Mouse (Mus musculus) gastrocnemius, postnatal 4 days (tissue): ENCODE data around the gene Mpped2. TPM values are rescaled to one million over a fixed set of nuclear protein-coding genes. Genes with fewer than 3 reads are reported as not detected.

Source experiments
- DNase-seq, 2 experiments: peaks; one replicate each; pipeline ENCODE4 v3.0.0; 2021 to 2022; ENCODE audit warnings: low spot score in 2 of 2, mixed read lengths in 2 of 2
- long read RNA-seq, 2 experiments: library from polyadenylated mRNA; stranded (forward); transcript quantifications; one replicate each; pipeline ENCODE4 v2.0.0; 2021
- total RNA-seq, 2 experiments: library from RNA; stranded (reverse); gene quantifications; 2 replicates each; pipeline ENCODE4 v1.2.3; 2021

The Mpped2 gene
- 1 to 10 TPM; 5.4 to 6.9 TPM for total RNA-seq
- long read RNA-seq, experiment 1, transcript Mpped2-202 (7 exons, 2,848 nt) = major isoform, 8 of 10 reads
- long read RNA-seq, experiment 1, partial matches to known transcripts = 0 of 10 reads
- long read RNA-seq, experiment 1, other reads (novel, unspliced or antisense) = 2 of 10 reads
- long read RNA-seq, experiment 2, transcript Mpped2-202 (7 exons, 2,848 nt) = major isoform, 7 of 8 reads
- long read RNA-seq, experiment 2, partial matches to known transcripts = 0 of 8 reads
- long read RNA-seq, experiment 2, other reads (novel, unspliced or antisense) = 1 of 8 reads

GRCm38 (mm10) chr2:106692783-106693701 is at the start of gene Mpped2:
Gene Mpped2 (plus strand): TSS chr2:106693269.
- peak; percentile 48 to 66 for DNase-seq

- DNase-seq = no peak
Measured at GRCm38 (mm10) chr2:106644782-106645181, 48.3 kb upstream of the Mpped2 start.

GRCm38 (mm10) chr2:106649686-106650570 is 43.1 kb upstream of the Mpped2 start:
- peak; percentile 24 to 58 for DNase-seq

- DNase-seq = no peak
Measured at GRCm38 (mm10) chr2:106652151-106652550, 40.9 kb upstream of the Mpped2 start.

DNA sequence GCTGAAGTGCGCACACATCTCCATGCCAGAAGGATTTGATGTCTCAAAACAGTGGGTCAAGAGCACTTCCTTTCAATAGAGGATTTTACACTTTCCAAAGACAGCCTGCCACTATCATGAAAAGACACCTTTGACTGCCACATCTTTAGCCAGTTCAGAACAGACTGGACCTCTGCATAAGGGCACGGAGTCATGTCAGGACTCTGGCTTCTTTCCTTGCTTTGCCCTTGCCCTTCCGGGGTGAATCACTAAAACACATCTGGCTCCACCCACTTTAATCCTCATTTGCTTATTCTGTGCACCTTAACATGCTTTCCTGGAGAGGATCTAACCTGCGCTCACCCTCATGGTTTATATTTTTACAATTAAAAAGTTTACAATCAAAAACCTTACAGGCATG is 40.3 kb upstream of the Mpped2 start:
- no peak for DNase-seq

DNA sequence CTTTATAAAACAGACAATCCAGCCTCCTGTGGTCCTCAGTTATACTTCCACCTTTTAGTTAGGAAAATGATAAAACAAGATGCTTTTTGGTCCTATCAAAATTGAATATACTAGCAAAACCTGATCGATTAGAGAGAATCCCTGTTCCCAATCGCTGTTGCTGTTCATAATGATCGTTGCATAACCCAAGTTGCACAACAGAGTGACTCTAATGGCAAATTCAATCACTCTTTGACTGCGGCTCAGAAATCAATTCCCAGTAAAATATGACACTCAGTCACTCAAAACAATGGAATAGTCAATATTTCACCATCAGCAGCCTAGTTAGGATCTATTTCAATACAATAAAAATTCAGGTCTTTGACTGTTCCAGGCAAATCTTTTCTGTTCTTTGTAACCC is 39.8 kb upstream of the Mpped2 start:
- no peak for DNase-seq

- DNase-seq = no peak
Measured at GRCm38 (mm10) chr2:106655271-106655670, 37.8 kb upstream of the Mpped2 start.

DNA sequence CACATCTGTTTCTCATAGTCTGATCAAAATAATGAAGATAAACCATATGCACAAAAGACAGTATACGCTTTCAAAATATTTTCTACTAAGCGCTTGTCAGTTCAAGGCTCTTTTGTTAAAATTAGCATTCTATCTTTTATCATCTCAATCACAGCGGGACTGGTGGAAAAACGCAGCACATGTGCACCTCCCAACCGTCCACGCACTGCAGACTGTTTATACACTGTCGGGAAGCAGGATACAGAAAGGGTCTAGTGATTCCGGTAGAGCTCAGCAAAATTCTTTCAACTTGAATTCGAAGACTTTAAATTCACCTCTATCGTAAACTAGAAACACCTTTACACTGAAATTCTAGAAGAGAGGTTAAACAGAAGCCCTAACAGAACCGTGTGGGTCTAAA is 27.8 kb upstream of the Mpped2 start:
- DNase-seq = no peak

DNA sequence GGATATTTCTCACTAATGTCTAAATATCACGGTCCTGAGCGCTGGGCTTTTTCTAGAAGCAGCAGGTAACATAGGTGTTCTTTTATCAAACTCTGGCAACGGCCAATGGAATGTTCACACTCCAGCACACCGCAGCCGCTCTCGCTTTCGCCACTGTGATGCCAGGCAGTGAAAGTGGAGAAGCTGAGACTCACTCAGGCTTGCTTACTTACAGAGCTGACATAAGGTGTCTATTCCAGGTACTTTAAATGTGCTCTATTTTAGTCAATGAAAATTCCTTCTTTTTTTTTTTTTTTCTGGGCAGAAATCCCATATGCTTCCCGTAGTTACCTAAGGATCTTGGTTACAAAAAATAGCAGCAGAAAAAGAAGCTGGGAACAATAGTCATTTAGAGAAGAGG is 18.8 kb upstream of the Mpped2 start:
- DNase-seq = no peak

- no peak for DNase-seq
Measured at GRCm38 (mm10) chr2:106677449-106677848, 15.6 kb upstream of the Mpped2 start.

GRCm38 (mm10) chr2:106679720-106680455 is 13.2 kb upstream of the Mpped2 start:
- DNase-seq = no peak

DNA sequence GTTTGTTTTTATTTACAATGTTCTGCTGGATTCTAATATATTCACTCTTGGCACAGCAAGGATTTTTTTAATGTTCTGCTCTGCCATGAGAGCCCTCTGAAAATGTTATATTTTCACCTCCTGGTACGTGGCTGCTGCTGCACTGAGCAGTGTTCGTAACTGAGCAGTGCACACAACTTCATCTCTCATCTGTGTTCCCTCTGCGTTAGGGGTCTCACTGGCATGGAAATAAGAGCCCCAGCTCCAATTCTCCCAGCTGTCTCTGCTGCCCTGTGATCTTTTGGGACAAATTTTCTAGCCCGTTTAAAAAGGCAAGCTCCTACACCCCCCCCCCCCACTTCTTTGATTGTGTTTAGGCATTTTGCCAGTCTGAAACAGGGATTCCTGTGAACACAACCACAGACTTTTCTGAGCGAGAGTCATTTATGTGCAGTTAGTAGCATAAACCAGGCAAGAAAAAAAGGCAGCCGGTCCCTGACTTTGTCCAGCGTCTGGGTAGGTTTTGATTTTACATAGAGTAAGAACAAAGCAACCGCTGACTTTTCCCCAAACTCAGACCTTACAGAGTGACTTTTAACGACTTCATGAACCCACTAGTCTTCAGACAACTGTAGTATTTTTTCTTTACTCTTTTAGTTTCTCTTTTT is 9.8 kb upstream of the Mpped2 start:
- no peak for DNase-seq

DNA sequence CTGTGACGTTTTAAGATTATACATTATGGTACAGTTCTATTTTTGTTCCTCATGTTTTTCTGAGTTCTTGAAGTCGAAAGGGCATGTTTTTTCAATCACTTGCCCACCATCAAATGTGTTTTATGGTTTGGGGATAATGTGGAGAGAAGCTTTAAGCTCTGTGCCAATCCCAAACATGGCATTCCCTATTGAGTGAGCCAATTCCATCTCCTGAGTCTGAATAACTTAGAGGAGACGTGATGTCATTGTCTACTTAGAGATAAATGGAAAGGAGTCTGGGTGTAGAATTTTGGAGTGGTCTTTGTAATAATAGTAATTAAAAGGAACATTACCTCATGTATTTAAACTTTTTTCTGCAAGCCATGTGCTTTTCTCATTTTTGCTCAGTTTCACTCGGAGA is 9.2 kb upstream of the Mpped2 start:
- DNase-seq = no peak

- no peak for DNase-seq
Measured at GRCm38 (mm10) chr2:106691753-106692363, 1.2 kb upstream of the Mpped2 start.

GRCm38 (mm10) chr2:106692405-106692782 is 675 bp upstream of the Mpped2 start:
- DNase-seq = no peak

DNA sequence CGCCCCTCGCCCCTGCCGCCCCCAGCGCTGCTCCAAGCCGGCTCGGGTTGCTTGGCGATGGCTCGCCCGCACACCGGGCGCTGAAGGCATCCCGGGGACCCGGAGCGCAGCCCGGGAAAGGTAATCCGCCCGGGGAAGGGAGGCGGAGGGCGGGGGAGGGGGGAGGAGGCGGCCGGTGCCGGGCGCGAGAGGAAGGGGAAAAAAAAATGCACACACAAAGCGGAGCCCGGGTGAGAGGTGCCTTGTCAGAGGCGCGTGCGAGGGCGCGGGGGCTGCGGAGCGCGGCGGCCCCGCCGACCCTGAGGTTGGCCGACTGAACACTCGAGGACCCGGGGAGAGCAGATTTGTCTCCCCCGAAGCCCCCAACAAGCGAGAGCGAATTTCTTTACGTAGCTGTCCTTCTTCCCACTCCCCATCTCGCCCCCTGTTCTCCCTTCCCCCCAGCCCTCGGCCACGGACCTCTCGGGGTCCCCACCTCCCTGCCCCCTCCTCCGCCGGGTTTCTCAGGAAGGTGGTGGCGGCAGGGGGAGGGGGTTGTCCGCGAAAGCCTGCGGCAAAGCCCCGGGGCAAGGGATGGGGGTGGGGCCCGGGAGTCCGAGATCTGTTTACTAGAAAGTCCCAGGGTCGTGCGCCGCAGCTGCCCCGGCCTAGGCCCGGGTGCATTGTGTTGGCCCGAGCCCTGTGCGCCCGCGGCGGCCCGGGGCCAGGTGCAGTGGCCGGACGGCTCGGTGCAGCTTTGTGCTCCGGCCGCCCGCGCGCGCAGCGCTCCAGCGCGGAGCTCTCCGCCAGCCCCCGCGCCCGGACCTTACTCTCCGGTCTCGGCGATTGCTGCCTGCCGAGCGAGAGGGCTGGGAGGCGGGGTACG is 865 bp downstream of the Mpped2 start:
- peak; percentile 41 to 64 for DNase-seq

GRCm38 (mm10) chr2:106694567-106694885 is 1.5 kb downstream of the Mpped2 start:
- no peak for DNase-seq

DNA sequence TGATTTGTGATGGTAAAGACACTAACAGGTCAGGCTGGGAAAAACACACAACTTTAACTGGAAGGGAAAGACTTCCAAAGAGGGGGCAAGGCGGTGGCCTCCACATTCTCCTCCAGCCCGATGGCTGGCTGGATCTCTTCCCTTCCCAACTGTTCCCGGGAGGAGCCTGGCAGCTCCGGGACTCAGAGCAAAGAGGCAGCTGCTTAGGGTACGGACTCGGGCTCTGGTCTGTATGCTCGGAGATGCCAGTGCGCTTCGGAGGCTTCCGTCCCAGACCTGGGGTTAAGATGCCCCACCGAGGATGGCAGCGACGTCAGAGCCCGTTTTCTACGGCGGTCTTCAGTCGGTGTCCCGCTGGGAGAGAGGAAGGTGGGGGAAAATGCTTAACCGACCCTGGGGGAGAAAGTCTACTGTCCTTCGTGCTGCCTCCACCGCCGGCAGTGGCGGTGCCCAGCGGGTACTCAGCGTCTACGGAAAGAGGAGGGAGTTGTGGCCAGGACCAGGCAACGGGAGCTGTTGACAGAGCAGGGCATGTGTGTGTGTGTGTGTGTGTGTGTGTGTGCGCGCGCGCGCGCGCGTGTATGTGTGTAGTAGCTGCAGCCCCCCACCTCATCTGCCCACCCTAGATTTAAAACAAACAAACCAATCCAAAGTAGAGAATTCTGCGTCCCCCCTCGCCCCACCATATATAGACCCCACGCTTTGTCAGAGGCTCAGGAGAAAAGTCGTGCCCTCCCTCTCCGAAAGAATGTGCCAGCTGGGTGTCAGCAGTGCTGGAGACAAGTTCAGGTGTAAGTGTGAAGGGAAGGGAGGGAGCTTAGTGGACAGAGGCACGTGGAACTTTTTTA is 2.0 kb downstream of the Mpped2 start:
- peak in 1 of 2 experiments; percentile 28 for DNase-seq
